Mouse (Mus musculus) mesoderm, embryonic 11.5 days (tissue): ENCODE measurements at regions not wholly inside any gene's neighbourhood (a gene's known extent, or its start where the extent isn't known, plus 50 kb on each side); places are given as distances from the start of the nearest gene placed in this dataset.

Experiments used
- DNase-seq: peaks from one replicate; pipeline ENCODE4 v3.0.0-alpha.2; 2012; ENCODE audit warnings: low read depth, low spot score

DNA sequence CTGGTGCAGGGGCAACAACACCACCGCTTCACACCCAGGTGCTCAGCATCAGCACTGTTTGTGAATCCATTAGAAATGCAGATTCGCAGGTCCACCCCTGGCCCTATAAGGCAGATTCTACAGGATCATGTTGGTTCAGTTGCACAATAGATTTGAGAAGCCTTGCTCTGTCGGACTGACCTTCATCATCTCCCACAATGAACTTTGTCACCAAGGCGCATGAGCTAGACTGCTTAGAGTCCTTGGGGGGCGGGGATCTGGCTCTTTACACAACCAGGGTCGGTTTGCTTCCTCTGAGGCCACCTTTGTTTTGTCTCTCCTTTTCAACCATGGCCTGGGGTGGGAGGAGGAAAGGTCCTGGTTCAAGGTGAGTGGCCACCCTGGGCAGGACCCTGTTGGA is 209.7 kb downstream of the Igsf11 start:
- no peak for DNase-seq

DNA sequence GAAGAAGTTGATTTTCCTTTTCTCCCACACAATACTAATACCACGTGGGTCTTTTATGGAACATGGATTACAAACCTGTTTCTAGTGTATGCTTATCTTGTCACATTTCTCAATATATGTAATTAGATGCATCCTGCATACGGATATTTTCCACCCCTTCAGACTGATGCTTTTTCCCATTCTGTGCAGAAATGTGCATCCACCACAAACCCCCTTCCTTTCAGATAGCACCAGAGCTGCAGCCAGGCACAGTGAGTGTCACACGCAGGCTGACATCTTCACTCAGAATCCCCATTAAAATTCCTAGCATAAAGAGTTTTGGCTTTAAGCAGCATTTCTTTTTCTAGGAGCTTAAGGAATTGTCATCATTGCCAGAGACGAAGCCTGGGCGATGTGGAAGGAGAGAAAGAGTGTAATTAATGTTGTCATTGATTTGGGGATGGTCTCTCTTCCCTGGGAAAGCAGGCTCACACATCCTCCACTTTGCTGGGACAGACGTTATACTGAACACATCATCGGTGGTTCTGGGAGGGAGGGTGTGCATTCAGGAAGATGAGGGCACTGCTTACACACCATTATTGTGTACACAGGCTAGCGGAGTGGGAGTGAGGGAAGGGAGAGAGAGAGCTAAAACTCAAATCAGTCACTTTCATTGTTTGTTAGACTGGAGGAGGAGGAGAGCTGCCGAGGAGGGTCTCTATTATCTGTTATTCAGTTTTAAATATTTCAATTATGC is 211.1 kb downstream of the Igsf11 start:
- DNase-seq, result no peak

DNA sequence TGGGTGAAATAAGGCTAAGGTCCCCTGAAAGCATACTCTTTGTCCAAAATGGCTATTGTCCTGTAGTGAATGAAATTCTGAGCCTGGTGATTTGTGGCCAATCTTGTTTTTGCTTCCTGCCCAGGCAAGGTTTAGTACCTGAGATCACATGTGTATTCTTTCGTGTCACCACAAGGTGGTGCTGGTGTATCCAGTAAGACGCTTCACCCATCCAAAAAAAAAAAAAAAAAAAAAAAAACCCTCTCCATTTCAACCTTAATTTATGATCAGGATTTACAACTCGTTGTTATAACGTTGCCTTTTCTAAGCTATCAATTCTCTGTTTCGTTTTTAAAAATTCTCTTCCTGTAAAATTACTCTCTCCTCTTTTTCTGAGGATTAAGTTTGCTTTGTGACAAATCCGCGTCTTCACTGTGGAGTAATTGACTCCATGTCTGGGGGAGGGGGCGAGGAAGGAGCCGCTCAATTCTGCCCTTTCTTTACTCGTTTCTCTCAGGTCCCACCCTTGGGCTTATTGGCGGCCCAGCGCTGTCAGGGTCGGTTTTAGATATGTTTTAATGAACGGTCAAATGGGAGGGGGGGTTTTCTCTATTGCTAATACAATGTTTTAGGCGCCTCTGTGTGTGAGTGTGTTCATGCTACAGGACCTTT is 217.0 kb downstream of the Igsf11 start:
- DNase-seq, result peak; percentile 80

GRCm38 (mm10) chr16:39110089-39110488 is 217.6 kb downstream of the Igsf11 start:
- DNase-seq, result no peak

DNA sequence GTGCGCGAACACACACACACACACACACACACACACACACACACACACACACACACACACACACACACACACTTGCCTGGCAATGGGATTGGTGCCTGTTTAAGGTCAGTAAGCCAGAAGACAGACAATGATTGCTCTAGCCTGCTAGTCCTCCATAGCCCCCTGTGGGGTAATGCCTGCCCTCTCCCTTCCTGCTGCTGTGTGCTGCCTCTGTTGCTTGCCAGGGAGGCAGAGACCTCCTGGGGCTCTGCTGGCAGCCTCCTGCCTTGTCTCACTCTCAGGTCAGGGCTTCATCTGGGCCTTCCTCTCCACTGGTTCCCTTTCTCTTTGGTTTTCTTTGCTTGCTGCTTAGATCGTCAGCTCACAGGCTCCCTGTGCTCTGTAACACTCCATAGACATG is 225.6 kb downstream of the Igsf11 start:
- no peak for DNase-seq

- DNase-seq, result no peak
These were observed 227.3 kb downstream of the Igsf11 start for GRCm38 (mm10) chr16:39119811-39120210.

DNA sequence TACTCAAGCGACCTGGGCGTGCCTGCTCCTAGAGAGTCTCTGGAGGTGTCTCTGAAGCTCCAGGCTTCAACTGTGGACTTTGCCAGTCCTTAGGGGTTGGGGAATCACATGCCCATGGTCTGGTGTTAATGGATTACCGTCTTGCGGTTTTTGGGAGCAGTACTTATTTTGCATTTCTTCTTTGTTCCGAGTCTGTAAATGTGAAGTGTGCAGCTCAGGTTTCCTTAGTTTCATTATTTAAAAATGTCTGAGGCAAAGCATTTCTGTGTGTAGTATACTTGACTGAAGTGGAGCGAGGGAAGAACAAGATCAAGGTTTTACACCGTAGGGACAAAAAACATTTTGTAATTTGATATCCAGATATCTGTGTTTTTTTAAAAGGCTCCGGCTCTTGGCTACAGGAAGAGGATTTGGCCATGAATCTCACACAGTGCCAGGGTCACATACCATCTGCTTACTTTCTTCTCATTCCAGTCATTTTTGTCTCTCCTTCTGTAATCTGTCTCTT is 231.0 kb downstream of the Igsf11 start:
- DNase-seq, result no peak

- no peak for DNase-seq
These were observed 240.0 kb downstream of the Igsf11 start for GRCm38 (mm10) chr16:39132459-39132858.

DNA sequence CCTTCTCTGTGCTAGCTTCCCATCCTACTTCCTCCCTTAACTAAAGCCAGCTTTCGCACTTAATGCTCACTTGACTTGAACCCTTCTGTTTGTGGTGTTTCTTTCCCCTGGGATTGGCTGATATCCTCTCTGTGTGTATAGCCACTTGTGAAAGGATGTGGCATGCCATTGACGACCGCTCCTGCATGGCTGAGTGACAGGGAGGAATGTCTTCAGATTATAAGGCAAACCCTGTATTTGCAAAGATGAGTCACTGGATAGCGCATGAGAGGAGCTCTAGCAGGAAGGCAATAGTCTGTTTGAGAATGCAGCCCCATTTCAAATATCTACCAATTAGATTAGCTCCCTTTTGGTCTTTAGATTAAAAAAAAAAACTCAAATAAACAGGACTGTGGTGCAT is 243.3 kb downstream of the Igsf11 start:
- peak; percentile 25 for DNase-seq

GRCm38 (mm10) chr16:39147151-39147550 is 254.7 kb downstream of the Igsf11 start:
- DNase-seq, result no peak

DNA sequence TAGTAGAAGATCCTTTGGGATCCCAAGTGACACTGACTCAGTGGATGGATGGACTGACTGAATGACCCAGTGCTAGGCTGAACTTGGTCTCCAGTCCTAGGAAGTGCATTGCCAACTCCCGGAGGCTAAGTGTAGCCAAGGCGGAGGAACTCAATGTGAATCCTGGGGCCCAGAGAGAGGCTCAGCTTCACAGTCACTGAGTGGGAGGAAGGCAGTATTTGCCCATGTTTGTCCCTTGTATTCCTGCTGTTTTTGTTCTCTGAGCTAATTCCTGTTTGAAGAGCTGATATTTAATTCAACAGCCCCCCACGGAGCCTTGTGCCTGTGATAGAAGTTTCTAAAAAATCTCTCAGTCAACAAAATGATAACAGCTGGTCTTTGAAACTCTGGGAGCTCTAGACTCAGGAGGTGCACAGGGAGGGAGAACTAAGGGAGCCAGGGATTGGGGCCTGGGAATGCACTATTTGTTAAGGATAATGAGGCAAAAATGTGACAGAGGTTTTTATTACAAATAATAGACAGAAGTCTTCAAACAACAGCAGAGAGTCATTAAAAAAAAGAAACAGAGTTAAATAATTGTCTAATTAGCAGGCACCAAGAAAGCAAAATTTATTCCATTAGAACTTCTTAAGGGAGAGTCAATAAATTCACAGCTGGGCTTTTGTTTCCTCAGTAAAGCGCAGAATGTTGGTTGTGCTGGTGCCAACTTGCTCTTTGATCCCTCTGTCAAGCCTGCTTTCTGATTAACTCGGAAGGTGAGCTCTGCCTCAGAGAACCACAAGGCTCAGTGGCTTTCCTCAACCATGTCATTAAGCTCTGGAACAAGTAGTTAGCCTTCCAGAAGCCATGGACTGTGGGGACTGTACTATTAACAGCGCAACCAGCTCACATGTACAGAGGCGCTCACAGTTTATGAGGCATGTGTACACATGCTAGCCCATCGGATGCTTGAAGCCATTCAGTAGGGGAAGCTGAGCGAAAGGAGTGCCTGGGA is 259.2 kb downstream of the Igsf11 start:
- DNase-seq, result no peak

GRCm38 (mm10) chr16:39158893-39159292 is 266.4 kb downstream of the Igsf11 start:
- DNase-seq, result no peak

DNA sequence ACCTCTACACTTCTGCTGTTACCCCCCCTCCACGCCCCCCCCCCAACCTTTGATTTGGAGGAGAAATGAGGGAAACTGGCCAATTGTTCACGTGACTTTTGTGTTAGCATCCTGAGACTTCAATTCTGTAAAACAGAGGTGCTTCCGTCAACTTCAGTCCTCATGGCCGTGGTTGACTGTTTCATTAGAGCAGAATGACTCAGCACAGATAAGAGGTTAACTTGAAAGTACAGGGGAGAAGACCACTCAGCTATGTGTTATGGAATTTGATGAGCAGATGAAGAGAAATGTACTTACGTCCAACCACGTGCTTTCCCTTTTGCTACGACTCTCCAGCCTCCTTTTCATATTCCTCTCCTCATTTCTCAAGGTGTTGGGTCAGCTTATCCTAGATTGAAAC is 267.3 kb downstream of the Igsf11 start:
- no peak for DNase-seq

GRCm38 (mm10) chr16:39162684-39163083 is 270.2 kb downstream of the Igsf11 start:
- no peak for DNase-seq

- DNase-seq, result no peak
These were observed 299.4 kb downstream of the Igsf11 start for GRCm38 (mm10) chr16:39191861-39192260.

GRCm38 (mm10) chr16:39195431-39195830 is 303.0 kb downstream of the Igsf11 start:
- DNase-seq, result no peak

DNA sequence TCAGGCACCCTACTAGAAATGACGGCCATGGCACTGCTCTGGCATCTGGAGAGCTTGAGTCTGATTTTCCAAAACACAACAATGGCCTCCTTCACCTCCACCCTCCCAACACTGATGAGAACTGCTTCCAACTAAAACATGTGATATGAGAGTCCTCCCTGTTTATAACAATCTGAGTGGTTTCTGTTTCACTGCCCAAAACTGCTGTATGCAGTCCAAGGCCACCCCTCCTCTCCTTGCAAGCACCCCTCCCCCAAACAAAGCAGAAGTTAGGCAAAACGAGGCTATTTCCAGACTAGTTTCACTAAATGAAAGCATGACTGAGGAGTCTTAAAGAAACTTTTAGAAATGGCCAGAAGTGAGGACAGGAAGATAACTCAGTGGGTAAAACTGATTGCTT is 304.4 kb downstream of the Igsf11 start:
- no peak for DNase-seq

- DNase-seq, result no peak
These were observed 331.1 kb downstream of the Igsf11 start for GRCm38 (mm10) chr16:39223551-39223950.

GRCm38 (mm10) chr16:39229501-39229900 is 337.0 kb downstream of the Igsf11 start:
- DNase-seq, result no peak

DNA sequence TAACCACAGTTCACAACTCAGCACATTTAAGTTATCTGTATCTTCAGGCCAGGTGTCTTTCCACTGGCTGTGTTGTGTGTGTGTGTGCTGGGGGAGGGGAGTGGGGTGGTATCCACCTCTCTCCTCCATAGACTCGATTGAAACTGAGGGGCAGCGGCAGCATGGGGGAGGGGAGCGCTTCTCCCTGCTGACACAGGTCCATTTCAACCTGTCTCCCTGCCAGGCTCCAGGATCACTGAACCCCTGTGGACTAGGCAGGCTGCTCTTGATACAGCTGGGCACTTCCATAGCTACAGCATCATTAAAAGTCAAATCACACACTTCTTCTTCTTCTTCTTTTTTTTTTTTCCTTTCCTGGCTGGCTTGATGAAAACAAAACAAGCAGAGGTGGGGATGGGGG is 338.0 kb downstream of the Igsf11 start:
- no peak for DNase-seq

- DNase-seq, result no peak
These were observed 341.8 kb downstream of the Igsf11 start for GRCm38 (mm10) chr16:39234290-39234689.

GRCm38 (mm10) chr16:39273490-39273889 is 381.0 kb downstream of the Igsf11 start:
- DNase-seq, result no peak
